Comparison of ENCODE assay signal across 8 mouse cellular contexts in genomic region chr16:35199721-35200431, GRCm38 (mm10). TPM values are rescaled to one million over a fixed set of nuclear protein-coding genes. Genes with fewer than 3 reads are reported as not detected.
A peak's percentile ranks its signal among the peaks of the same experiment; 100 is the strongest.
DNase-seq lines count a peak whose midpoint lies in the region; ATAC-seq and TF ChIP-seq lines count a peak whose summit lies in the region.
"Had no signal": no experiment of that assay in that cellular context is flagged by ENCODE, and none has a peak within 500 bp of the region (broad histone marks: within the 10 kb centered on the region; RNA-seq: fewer than 3 reads in every experiment).

No protein-coding gene starts in this region.

- H3K4me1 ChIP-seq in kidney, adult 2 months (ENCODE audit: control insufficient read depth, insufficient read depth, low read length) = no peaks in the 10 kb centered on the region
- H3K4me1 ChIP-seq in embryonic facial prominence, embryonic 15.5 days = peaks cover 20% of the 10 kb centered on the region

- TF ChIP-seq POLR2A in kidney, adult 2 months (IDR thresholded peaks at IDR 0.05; ENCODE audit: low read depth, low read length) = no peak

- no peak overlapping the region for H3K9ac ChIP-seq in embryonic facial prominence, embryonic 15.5 days

- H3K4me2 ChIP-seq in embryonic facial prominence, embryonic 15.5 days (replicated peaks) = no peak overlapping the region

- H3K36me3 ChIP-seq in kidney, adult 2 months (ENCODE audit: control insufficient read depth, insufficient read depth, low read length) = no peaks in the 10 kb centered on the region
- H3K36me3 ChIP-seq in embryonic facial prominence, embryonic 15.5 days = no peaks in the 10 kb centered on the region

- peak overlapping the region; percentile 40 for H3K27ac ChIP-seq in kidney, adult 2 months (ENCODE audit: insufficient read depth, low read depth, low read length)
- H3K27ac ChIP-seq in embryonic facial prominence, embryonic 15.5 days (replicated peaks) = peak overlapping the region; percentile 45

- WGBS in kidney, adult 2 months = 80% methylated on average over 6 of the region's 6 CpGs
- 56% methylated on average over 6 of the region's 6 CpGs for WGBS in embryonic facial prominence, embryonic 15.5 days

- no peaks in the 10 kb centered on the region for H3K27me3 ChIP-seq in kidney, adult 2 months (replicated peaks; ENCODE audit: control insufficient read depth, insufficient read depth, low read length)
- no peaks in the 10 kb centered on the region for H3K27me3 ChIP-seq in embryonic facial prominence, embryonic 15.5 days

- H3K4me3 ChIP-seq in kidney, adult 2 months (ENCODE audit: insufficient read depth, low read depth, low read length) = no peak overlapping the region
- H3K4me3 ChIP-seq in embryonic facial prominence, embryonic 15.5 days (replicated peaks) = no peak overlapping the region

- ATAC-seq in embryonic facial prominence, embryonic 15.5 days (ENCODE audit: insufficient number of reproducible peaks, low FRiP score, low TSS enrichment, low read depth) = no peak

- TF ChIP-seq CTCF in kidney, adult 2 months (conservative IDR thresholded peaks at IDR 0.05; ENCODE audit: insufficient read depth, insufficient read length, low read depth, low read length) = no peak

- H3K9me3 ChIP-seq in embryonic facial prominence, embryonic 15.5 days (replicated peaks) = no peaks in the 10 kb centered on the region

- DNase-seq in kidney, adult 2 months = peak; percentile 33
- DNase-seq in kidney, adult 11 months = no peak
- peak; percentile 57 for DNase-seq in kidney, postnatal 10 days
- DNase-seq in mesoderm, embryonic 11.5 days (ENCODE audit: low read depth, low spot score) = peak; percentile 32
- no peak for DNase-seq in right cerebral cortex, postnatal 4 days
- no peak for DNase-seq in spleen, postnatal 14 days (ENCODE audit: low spot score in 2 of 2)
- DNase-seq: gastrocnemius, postnatal 14 days had no signal

RNA-seq across cellular contexts. Expression of gene Adcy5, which starts 45.2 kb away (rescaled TPM):
- polyA plus RNA-seq in kidney, adult 2 months (2012; rRNA removed) = 5.7 and 7.6 TPM in 2 replicates
- polyA plus RNA-seq in embryonic facial prominence, embryonic 15.5 days (2015; fragmentation: Nextera tagmentation; extraction: Ambion mirVana) = 3.0 and 3.3 TPM in 2 replicates

Comparison
In these comparisons a context has a peak if more than half of its experiments do, and no peak if none do; other contexts are left out.
1. DNase-seq: peak in kidney, adult 2 months (single experiment), kidney, postnatal 10 days (single experiment) and mesoderm, embryonic 11.5 days (single experiment); none in kidney, adult 11 months (single experiment), right cerebral cortex, postnatal 4 days (single experiment) and spleen, postnatal 14 days (0 of 2).